Mouse (Mus musculus): ENCODE data around the gene Ank3.

GRCm38 (mm10) chr10:69736241-69736640 is 337.7 kb downstream of the Ank3 start:
- TF ChIP-seq CTCF (IDR thresholded peaks at IDR 0.05; ENCODE audit: low read depth) = no peak
- TF ChIP-seq EP300 (IDR thresholded peaks at IDR 0.05; ENCODE audit: low read depth) = no peak
